Mouse (Mus musculus) liver, adult 2 months (tissue): ENCODE measurements at regions not wholly inside any gene's neighbourhood (a gene's known extent, or its start where the extent isn't known, plus 50 kb on each side); places are given as distances from the start of the nearest gene placed in this dataset.

Experiments used
- CTCF ChIP-seq: fragments of 200-500 bp; IDR thresholded peaks from 2 replicates; pipeline ENCODE4 v1.5.1; 2011; ENCODE audit warnings: low read depth, low read length, control low read depth
- POLR2A ChIP-seq: fragments of 200-500 bp; IDR thresholded peaks from 2 replicates; pipeline ENCODE4 v1.6.1; 2011; ENCODE audit warnings: low read length, control low read depth; ENCODE audit not compliant: insufficient read depth; ENCODE audit errors: extremely low read depth

DNA sequence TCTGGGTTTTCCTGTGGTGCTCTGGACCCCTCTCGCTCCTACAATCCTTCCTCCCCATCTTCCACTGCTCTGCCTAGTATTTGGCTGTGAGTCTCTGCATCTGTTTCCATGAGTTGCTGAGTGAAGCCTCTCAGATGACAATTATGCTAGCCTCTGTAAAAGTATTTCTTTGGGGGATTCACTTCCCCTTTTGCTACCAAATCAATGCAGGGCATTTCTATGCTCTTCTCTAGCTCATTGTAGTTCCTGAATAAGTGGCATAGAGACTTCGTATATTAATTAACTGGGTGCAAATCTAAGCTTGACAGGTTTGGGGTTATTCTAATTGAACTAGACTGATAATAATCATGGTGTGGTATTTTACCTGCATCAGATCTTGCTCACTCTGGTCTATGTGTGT is 260.4 kb upstream of the P2ry1 start:
- TF ChIP-seq POLR2A = no peak
- no peak for TF ChIP-seq CTCF
